Mouse (Mus musculus) ES-Bruce4 (cell line): ENCODE data around the gene Pole2.

Source experiments
- CTCF ChIP-seq: IDR thresholded peaks from one replicate; pipeline ENCODE4 v1.8.1; 2011; ENCODE audit warnings: low read depth, low read length
- POLR2A ChIP-seq: IDR thresholded peaks from one replicate; pipeline ENCODE4 v1.8.1; 2011; ENCODE audit warnings: low read length; ENCODE audit not compliant: insufficient read depth

DNA sequence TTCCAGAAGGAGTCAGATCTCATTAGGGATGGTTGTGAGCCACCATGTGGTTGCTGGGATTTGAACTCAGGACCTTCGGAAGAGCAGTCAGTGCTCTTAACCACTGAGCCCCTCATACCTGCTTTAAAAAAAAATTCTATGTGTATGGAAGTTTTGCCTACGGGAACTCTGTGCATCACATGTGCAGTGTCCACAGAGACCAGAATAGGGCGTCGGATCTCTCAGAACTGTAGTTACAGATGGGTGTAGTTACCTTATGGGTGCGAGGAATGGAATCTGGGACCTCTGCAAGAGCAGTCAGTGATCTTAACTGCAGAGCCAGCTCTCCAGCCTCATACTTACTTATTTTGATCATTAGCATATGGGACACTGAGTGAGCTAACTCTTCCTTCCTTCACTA, 34.3 kb upstream of the Pole2 start:
- no peak for TF ChIP-seq POLR2A
- TF ChIP-seq CTCF, result no peak
